Mouse (Mus musculus) kidney, embryonic 14.5 days (tissue): ENCODE data around the gene Npm3. TPM values are rescaled to one million over a fixed set of nuclear protein-coding genes. Genes with fewer than 3 reads are reported as not detected.

Experiments used
- polyA plus RNA-seq: library from polyadenylated mRNA; unstranded; fragments of >200 nt; fragmentation: Nextera tagmentation; extraction: Ambion mirVana; gene quantifications from 2 replicates; pipeline ENCODE4 v1.2.1, GENCODE M21; 2014

The Npm3 gene
- polyA plus RNA-seq, 1 experiment from 2014 or later: 21.4 TPM

Other genes with a start within 250 kb of the Npm3 start
- 13.9 and 20.6 TPM in 2 replicates for gene Poll, start 189.1 kb downstream of the Npm3 start, polyA plus RNA-seq
- gene Gm17018, start 189.0 kb downstream of the Npm3 start, polyA plus RNA-seq: 51.4 and 61.6 TPM in 2 replicates
- 7.2 and 8.3 TPM in 2 replicates for gene Fbxw4, start 89.3 kb downstream of the Npm3 start, polyA plus RNA-seq
- gene Fgf8, start 6.7 kb downstream of the Npm3 start, polyA plus RNA-seq: 25.1 and 29.3 TPM in 2 replicates
- 46.3 and 67.8 TPM in 2 replicates for gene Mgea5, start 34.2 kb upstream of the Npm3 start, polyA plus RNA-seq
- 1.4 and 2.0 TPM in 2 replicates for gene Kcnip2, start 66.5 kb upstream of the Npm3 start, polyA plus RNA-seq
- 9.0 and 17.0 TPM in 2 replicates for gene Armh3, start 248.9 kb upstream of the Npm3 start, polyA plus RNA-seq